Mouse (Mus musculus): Measurements from ENCODE around the gene Lkaaear1. TPM values are rescaled to one million over a fixed set of nuclear protein-coding genes. Genes with fewer than 3 reads are reported as not detected.
A peak's percentile ranks its signal among the peaks of the same experiment; 100 is the strongest.

Lkaaear1 gene
- polyA plus RNA-seq, 1 experiment from 2014 or later, result not detected

GRCm38 (mm10) chr2:181679951-181680715 is 18.1 kb downstream of the Lkaaear1 start, which contains the start of gene Tcea2:
Gene Tcea2, plus strand, starts transcription at chr2:181680310.
- H3K27ac ChIP-seq (ENCODE audit: low read depth, low read length), result no peak within 1 kb of the TSS; the same call in 1 of the 2 replicates
- peak within 1 kb of the TSS; percentile 88 for H3K9ac ChIP-seq (ENCODE audit: low read length)
- H3K4me3 ChIP-seq (ENCODE audit: low read depth, low read length), result peak within 1 kb of the TSS; percentile 59
- under 1% methylated on average over 65 of the region's 69 CpGs for WGBS
- peaks cover 13% of the 10 kb centered on the region; the same call in 1 of the 2 replicates for H3K4me1 ChIP-seq (replicated peaks; ENCODE audit: control insufficient read depth, insufficient read depth, low read length)
- no peaks in the 10 kb centered on the region for H3K36me3 ChIP-seq (ENCODE audit: control insufficient read depth, insufficient read depth, low read length)
- H3K9me3 ChIP-seq (ENCODE audit: control insufficient read depth, low read length), result no peaks in the 10 kb centered on the region
- ATAC-seq (replicated peaks; ENCODE audit: low FRiP score), result peak; percentile 75
- H3K27me3 ChIP-seq (ENCODE audit: control insufficient read depth, insufficient read depth, low read length), result no peaks in the 10 kb centered on the region
- DNase-seq (ENCODE audit: low spot score), result peak; percentile 82
- peak within 1 kb of the TSS; percentile 96 for H3K4me2 ChIP-seq (ENCODE audit: low read depth, low read length, severe bottlenecking)

GRCm38 (mm10) chr2:181678780-181679179 is 19.5 kb downstream of the Lkaaear1 start:
- Histone ChIP-seq H3K9ac (ENCODE audit: low read length) (no peak overlapping the region), H3K36me3 (ENCODE audit: control insufficient read depth, insufficient read depth, low read length) (no peaks in the 10 kb centered on the region), H3K4me3 (ENCODE audit: low read depth, low read length) (no peak overlapping the region), H3K4me2 (ENCODE audit: low read depth, low read length, severe bottlenecking) (no peak overlapping the region), H3K9me3 (ENCODE audit: control insufficient read depth, low read length) (no peaks in the 10 kb centered on the region), H3K4me1 (replicated peaks; ENCODE audit: control insufficient read depth, insufficient read depth, low read length) (peaks cover 13% of the 10 kb centered on the region; the same call in 1 of the 2 replicates), H3K27me3 (ENCODE audit: control insufficient read depth, insufficient read depth, low read length) (no peaks in the 10 kb centered on the region), H3K27ac (ENCODE audit: low read depth, low read length) (no peak overlapping the region)
- DNase-seq (ENCODE audit: low spot score) (peak; percentile 71), ATAC-seq (replicated peaks; ENCODE audit: low FRiP score) (peak; percentile 48; the same call in 1 of the 2 replicates)
- WGBS, result 41% methylated on average over 1 of the region's 1 CpGs

- Histone ChIP-seq H3K4me2 (ENCODE audit: low read depth, low read length, severe bottlenecking) (no peak overlapping the region), H3K4me1 (replicated peaks; ENCODE audit: control insufficient read depth, insufficient read depth, low read length) (peaks cover 13% of the 10 kb centered on the region; the same call in 1 of the 2 replicates), H3K27ac (ENCODE audit: low read depth, low read length) (no peak overlapping the region), H3K4me3 (ENCODE audit: low read depth, low read length) (no peak overlapping the region), H3K9me3 (ENCODE audit: control insufficient read depth, low read length) (no peaks in the 10 kb centered on the region), H3K27me3 (ENCODE audit: control insufficient read depth, insufficient read depth, low read length) (peaks cover 4% of the 10 kb centered on the region), H3K9ac (ENCODE audit: low read length) (no peak overlapping the region), H3K36me3 (ENCODE audit: control insufficient read depth, insufficient read depth, low read length) (no peaks in the 10 kb centered on the region)
- ATAC-seq (replicated peaks; ENCODE audit: low FRiP score), result no peak
- no peak for DNase-seq (ENCODE audit: low spot score)
- WGBS, result 61% methylated on average over 3 of the region's 3 CpGs
Observed at GRCm38 (mm10) chr2:181677755-181678098, 20.5 kb downstream of the Lkaaear1 start.

GRCm38 (mm10) chr2:181677096-181677754 is 21.0 kb downstream of the Lkaaear1 start:
- no peaks in the 10 kb centered on the region for H3K9me3 ChIP-seq (ENCODE audit: control insufficient read depth, low read length)
- H3K36me3 ChIP-seq (ENCODE audit: control insufficient read depth, insufficient read depth, low read length), result no peaks in the 10 kb centered on the region
- no peak overlapping the region for H3K4me3 ChIP-seq (ENCODE audit: low read depth, low read length)
- no peak for ATAC-seq (replicated peaks; ENCODE audit: low FRiP score)
- 46% methylated on average over 5 of the region's 5 CpGs for WGBS
- H3K4me1 ChIP-seq (replicated peaks; ENCODE audit: control insufficient read depth, insufficient read depth, low read length), result peaks cover 13% of the 10 kb centered on the region; the same call in 1 of the 2 replicates
- H3K9ac ChIP-seq (ENCODE audit: low read length), result no peak overlapping the region
- no peak for DNase-seq (ENCODE audit: low spot score)
- no peak overlapping the region for H3K4me2 ChIP-seq (ENCODE audit: low read depth, low read length, severe bottlenecking)
- H3K27me3 ChIP-seq (ENCODE audit: control insufficient read depth, insufficient read depth, low read length), result peaks cover 9% of the 10 kb centered on the region
- no peak overlapping the region for H3K27ac ChIP-seq (ENCODE audit: low read depth, low read length)

GRCm38 (mm10) chr2:181676424-181676823 is 21.8 kb downstream of the Lkaaear1 start:
- no peaks in the 10 kb centered on the region for H3K9me3 ChIP-seq (ENCODE audit: control insufficient read depth, low read length)
- H3K4me3 ChIP-seq (ENCODE audit: low read depth, low read length), result no peak overlapping the region
- H3K27ac ChIP-seq (ENCODE audit: low read depth, low read length), result no peak overlapping the region
- no peak overlapping the region for H3K4me2 ChIP-seq (ENCODE audit: low read depth, low read length, severe bottlenecking)
- H3K36me3 ChIP-seq (ENCODE audit: control insufficient read depth, insufficient read depth, low read length), result no peaks in the 10 kb centered on the region
- peaks cover 17% of the 10 kb centered on the region for H3K27me3 ChIP-seq (ENCODE audit: control insufficient read depth, insufficient read depth, low read length)
- no peak overlapping the region for H3K9ac ChIP-seq (ENCODE audit: low read length)
- H3K4me1 ChIP-seq (replicated peaks; ENCODE audit: control insufficient read depth, insufficient read depth, low read length), result peaks cover 13% of the 10 kb centered on the region; the same call in 1 of the 2 replicates
- WGBS, result 25% methylated on average over 2 of the region's 2 CpGs
- DNase-seq (ENCODE audit: low spot score), result no peak
- no peak for ATAC-seq (replicated peaks; ENCODE audit: low FRiP score)

GRCm38 (mm10) chr2:181675454-181675853 is 22.8 kb downstream of the Lkaaear1 start:
- no peaks in the 10 kb centered on the region for H3K9me3 ChIP-seq (ENCODE audit: control insufficient read depth, low read length)
- no peak overlapping the region for H3K27ac ChIP-seq (ENCODE audit: low read depth, low read length)
- peak overlapping the region; percentile 8; the same call in 1 of the 2 replicates for H3K4me2 ChIP-seq (ENCODE audit: low read depth, low read length, severe bottlenecking)
- no peak overlapping the region for H3K9ac ChIP-seq (ENCODE audit: low read length)
- WGBS, result under 1% methylated on average over 14 of the region's 14 CpGs
- no peaks in the 10 kb centered on the region for H3K36me3 ChIP-seq (ENCODE audit: control insufficient read depth, insufficient read depth, low read length)
- DNase-seq (ENCODE audit: low spot score) (peak; percentile 70), ATAC-seq (replicated peaks; ENCODE audit: low FRiP score) (no peak; the same call in 1 of the 2 replicates)
- no peak overlapping the region for H3K4me3 ChIP-seq (ENCODE audit: low read depth, low read length)
- peaks cover 14% of the 10 kb centered on the region; the same call in 1 of the 2 replicates for H3K4me1 ChIP-seq (replicated peaks; ENCODE audit: control insufficient read depth, insufficient read depth, low read length)
- peaks cover 27% of the 10 kb centered on the region for H3K27me3 ChIP-seq (ENCODE audit: control insufficient read depth, insufficient read depth, low read length)

- DNase-seq (ENCODE audit: low spot score) (no peak), ATAC-seq (replicated peaks; ENCODE audit: low FRiP score) (no peak)
- no peaks in the 10 kb centered on the region for H3K36me3 ChIP-seq (ENCODE audit: control insufficient read depth, insufficient read depth, low read length)
- no peak overlapping the region for H3K9ac ChIP-seq (ENCODE audit: low read length)
- no peaks in the 10 kb centered on the region for H3K9me3 ChIP-seq (ENCODE audit: control insufficient read depth, low read length)
- H3K4me3 ChIP-seq (ENCODE audit: low read depth, low read length), result no peak overlapping the region
- 71% methylated on average over 4 of the region's 4 CpGs for WGBS
- peaks cover 32% of the 10 kb centered on the region for H3K27me3 ChIP-seq (ENCODE audit: control insufficient read depth, insufficient read depth, low read length)
- peaks cover 18% of the 10 kb centered on the region; the same call in 1 of the 2 replicates for H3K4me1 ChIP-seq (replicated peaks; ENCODE audit: control insufficient read depth, insufficient read depth, low read length)
- H3K27ac ChIP-seq (ENCODE audit: low read depth, low read length), result no peak overlapping the region
- H3K4me2 ChIP-seq (ENCODE audit: low read depth, low read length, severe bottlenecking), result no peak overlapping the region
Observed at GRCm38 (mm10) chr2:181674934-181675333, 23.3 kb downstream of the Lkaaear1 start.

- DNase-seq (ENCODE audit: low spot score) (no peak), ATAC-seq (replicated peaks; ENCODE audit: low FRiP score) (no peak)
- peaks cover 42% of the 10 kb centered on the region for H3K27me3 ChIP-seq (ENCODE audit: control insufficient read depth, insufficient read depth, low read length)
- no peak overlapping the region for H3K9ac ChIP-seq (ENCODE audit: low read length)
- H3K27ac ChIP-seq (ENCODE audit: low read depth, low read length), result no peak overlapping the region
- no peak overlapping the region for H3K4me3 ChIP-seq (ENCODE audit: low read depth, low read length)
- no peak overlapping the region for H3K4me2 ChIP-seq (ENCODE audit: low read depth, low read length, severe bottlenecking)
- no peaks in the 10 kb centered on the region for H3K9me3 ChIP-seq (ENCODE audit: control insufficient read depth, low read length)
- no peaks in the 10 kb centered on the region for H3K36me3 ChIP-seq (ENCODE audit: control insufficient read depth, insufficient read depth, low read length)
- peaks cover 13% of the 10 kb centered on the region; the same call in 1 of the 2 replicates for H3K4me1 ChIP-seq (replicated peaks; ENCODE audit: control insufficient read depth, insufficient read depth, low read length)
- 56% methylated on average over 1 of the region's 1 CpGs for WGBS
Observed at GRCm38 (mm10) chr2:181673501-181673900, 24.7 kb downstream of the Lkaaear1 start.
